Mouse (Mus musculus) neutrophil, adult 5-6 weeks (primary cell): Measurements from ENCODE around the gene Ckmt1. TPM values are rescaled to one million over a fixed set of nuclear protein-coding genes. Genes with fewer than 3 reads are reported as not detected.
"Not testable (repeated sequence)": the region's sequence is repeated elsewhere in the genome, so short reads cannot be mapped to it uniquely, and the experiment has no call there.

Experiments
- ATAC-seq: fragments of 151-379, 151-347 bp; 2 replicates; pipeline ENCODE4 v1.8.0; 2017; ENCODE audit warnings: mild to moderate bottlenecking, moderate TSS enrichment; ENCODE audit not compliant: insufficient number of reproducible peaks, poor library complexity, low FRiP score, severe bottlenecking; ENCODE audit errors: extremely low read depth
- total RNA-seq: library from RNA; stranded (forward); fragments of 200-1000 nt; gene quantifications from 2 replicates; pipeline ENCODE4 v1.2.3, GENCODE M21; 2017

Ckmt1 gene
- not detected in 2 replicates for total RNA-seq

- ATAC-seq, result no peak
These were observed at the start of gene Ckmt1 for GRCm38 (mm10) chr2:121357494-121357893. Ckmt1 (plus strand) TSS chr2:121357714.

- ATAC-seq, result no peak
These were observed 48.5 kb upstream of the Ckmt1 start for GRCm38 (mm10) chr2:121308997-121309416.

- ATAC-seq, result no peak
These were observed 41.2 kb upstream of the Ckmt1 start for GRCm38 (mm10) chr2:121316278-121316677.

GRCm38 (mm10) chr2:121323041-121323440, 34.5 kb upstream of the Ckmt1 start:
- ATAC-seq, result no peak

- no peak for ATAC-seq
These were observed 33.6 kb upstream of the Ckmt1 start for GRCm38 (mm10) chr2:121323693-121324470.

- ATAC-seq, result no peak
These were observed 28.0 kb upstream of the Ckmt1 start for GRCm38 (mm10) chr2:121329492-121329891.

- no peak for ATAC-seq
These were observed 18.5 kb upstream of the Ckmt1 start for GRCm38 (mm10) chr2:121339057-121339456.

GRCm38 (mm10) chr2:121353156-121353555, 4.4 kb upstream of the Ckmt1 start:
- no peak for ATAC-seq

GRCm38 (mm10) chr2:121354378-121354777, 3.1 kb upstream of the Ckmt1 start:
- ATAC-seq, result no peak

GRCm38 (mm10) chr2:121354820-121355592, 2.5 kb upstream of the Ckmt1 start, which contains the start of gene Ppip5k1:
Ppip5k1 (minus strand) TSS chr2:121355396.
- ATAC-seq, result peak; percentile 98

- no peak for ATAC-seq
These were observed 447 bp downstream of the Ckmt1 start for GRCm38 (mm10) chr2:121357961-121358360.

GRCm38 (mm10) chr2:121358381-121358780, 867 bp downstream of the Ckmt1 start:
- no peak for ATAC-seq

GRCm38 (mm10) chr2:121359461-121359860, 1.9 kb downstream of the Ckmt1 start:
- no peak for ATAC-seq

GRCm38 (mm10) chr2:121363656-121364055, 6.1 kb downstream of the Ckmt1 start:
- ATAC-seq, result no peak

GRCm38 (mm10) chr2:121368831-121369230, 11.3 kb downstream of the Ckmt1 start:
- no peak for ATAC-seq

- no peak for ATAC-seq
These were observed 13.4 kb downstream of the Ckmt1 start for GRCm38 (mm10) chr2:121370921-121371320.

GRCm38 (mm10) chr2:121372266-121372665, 14.8 kb downstream of the Ckmt1 start:
- no peak for ATAC-seq

GRCm38 (mm10) chr2:121374766-121375165, 17.3 kb downstream of the Ckmt1 start:
- no peak for ATAC-seq

- ATAC-seq, result not testable (repeated sequence)
These were observed 29.6 kb downstream of the Ckmt1 start, which contains the start of gene Strc for GRCm38 (mm10) chr2:121386961-121387575. Strc (minus strand) TSS chr2:121387168.
